Mouse (Mus musculus) G1E (cell line): Measurements from ENCODE around the gene Ctsl. TPM values are rescaled to one million over a fixed set of nuclear protein-coding genes. Genes with fewer than 3 reads are reported as not detected.

Source experiments
- ATAC-seq: 2 replicates; pipeline ENCODE4 v1.8.0; 2016; ENCODE audit warnings: mild to moderate bottlenecking; ENCODE audit not compliant: insufficient number of reproducible peaks, poor library complexity, low FRiP score, severe bottlenecking; ENCODE audit errors: extremely low read depth
- DNase-seq: peaks from one replicate; pipeline ENCODE4 v3.0.0; 2012; ENCODE audit warnings: low spot score
- H3K27me3 ChIP-seq: 2 replicates; pipeline ENCODE4 v1.6.1; 2012; ENCODE audit warnings: mild to moderate bottlenecking, low read length, inconsistent platforms; ENCODE audit not compliant: insufficient read depth
- H3K36me3 ChIP-seq: replicated peaks from 2 replicates; pipeline ENCODE3; 2012; ENCODE audit warnings: mild to moderate bottlenecking, inconsistent platforms
- H3K4me1 ChIP-seq: 2 replicates; pipeline ENCODE4 v1.6.1; 2012; ENCODE audit warnings: low read depth, low read length, inconsistent platforms, mixed read lengths; ENCODE audit not compliant: insufficient read depth
- H3K4me3 ChIP-seq: 2 replicates; pipeline ENCODE4 v1.5.1; 2012; ENCODE audit warnings: low read depth, mild to moderate bottlenecking, inconsistent platforms, low read length, moderate library complexity, mixed read lengths
- H3K9me3 ChIP-seq: replicated peaks from 2 replicates; pipeline ENCODE4 v1.6.1; 2012; ENCODE audit warnings: inconsistent platforms
- CTCF ChIP-seq: IDR thresholded peaks from 2 replicates; pipeline ENCODE4 v1.5.1; 2012; ENCODE audit warnings: low read depth, low read length, inconsistent platforms, mixed read lengths
- GATA1 ChIP-seq: IDR thresholded peaks from 2 replicates; pipeline ENCODE4 v1.6.1; 2012; ENCODE audit warnings: borderline replicate concordance, low read length, inconsistent platforms, mixed read lengths
- GATA2 ChIP-seq: IDR thresholded peaks from 2 replicates; pipeline ENCODE4 v1.6.1; 2012; ENCODE audit warnings: low read depth, low read length, inconsistent platforms, borderline replicate concordance
- POLR2AphosphoS5 ChIP-seq: IDR thresholded peaks from 2 replicates; pipeline ENCODE4 v1.6.1; 2012; ENCODE audit warnings: low read depth, low read length, inconsistent platforms; ENCODE audit not compliant: insufficient replicate concordance
- TAL1 ChIP-seq: conservative IDR thresholded peaks from 2 replicates; pipeline ENCODE4 v1.6.1; 2012; ENCODE audit warnings: low read depth, low read length, inconsistent platforms, mixed read lengths
- polyA plus RNA-seq: library from polyadenylated mRNA; stranded (reverse); fragments of >175 nt; gene quantifications from 2 replicates; pipeline ENCODE4 v1.2.3, GENCODE M21; 2012
- total RNA-seq, 2 experiments: library from RNA; stranded (forward) in 1 of 2; stranded (reverse) in 1 of 2; fragments of 200-1000 nt in 1 of 2; fragments of >200 nt in 1 of 2; fragmentation: Nextera tagmentation in 1 of 2; gene quantifications; 2 replicates each; pipeline ENCODE4 v1.2.3; 2014 to 2017

Gene Ctsl
- total and polyA plus RNA-seq, 3 experiments = 0.38 to 93.2 (median 34.8) TPM

DNA sequence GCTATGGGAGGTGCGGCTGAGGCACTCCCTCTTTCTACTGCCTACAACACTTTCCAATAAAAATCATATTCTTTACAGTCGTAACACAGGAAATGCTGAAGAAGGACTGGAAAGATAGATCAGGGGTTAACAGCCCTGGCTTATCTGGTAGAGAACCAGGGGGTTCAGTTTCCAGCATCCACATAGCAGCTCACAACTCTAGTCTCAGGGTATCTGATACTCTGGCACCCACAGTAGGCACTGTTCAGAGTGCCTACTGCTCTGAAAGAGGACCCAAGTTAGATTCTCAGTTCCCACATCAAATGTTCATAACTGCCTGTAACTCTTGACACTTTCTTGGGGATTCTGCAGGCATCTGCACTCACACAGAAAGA, 57.8 kb downstream of the Ctsl start:
- no peak for TF ChIP-seq TAL1
- TF ChIP-seq CTCF = no peak
- TF ChIP-seq GATA1 = no peak
- no peak for TF ChIP-seq GATA2
- TF ChIP-seq POLR2AphosphoS5 = no peak
- peaks cover 15% of the 10 kb centered on the region for H3K36me3 ChIP-seq
- peaks cover 27% of the 10 kb centered on the region for H3K4me1 ChIP-seq
- H3K4me3 ChIP-seq = peak overlapping the region; percentile 83; the same call in 1 of the 2 replicates
- H3K9me3 ChIP-seq = no peaks in the 10 kb centered on the region
- ATAC-seq (no peak), DNase-seq (no peak)
- no peaks in the 10 kb centered on the region for H3K27me3 ChIP-seq

DNA sequence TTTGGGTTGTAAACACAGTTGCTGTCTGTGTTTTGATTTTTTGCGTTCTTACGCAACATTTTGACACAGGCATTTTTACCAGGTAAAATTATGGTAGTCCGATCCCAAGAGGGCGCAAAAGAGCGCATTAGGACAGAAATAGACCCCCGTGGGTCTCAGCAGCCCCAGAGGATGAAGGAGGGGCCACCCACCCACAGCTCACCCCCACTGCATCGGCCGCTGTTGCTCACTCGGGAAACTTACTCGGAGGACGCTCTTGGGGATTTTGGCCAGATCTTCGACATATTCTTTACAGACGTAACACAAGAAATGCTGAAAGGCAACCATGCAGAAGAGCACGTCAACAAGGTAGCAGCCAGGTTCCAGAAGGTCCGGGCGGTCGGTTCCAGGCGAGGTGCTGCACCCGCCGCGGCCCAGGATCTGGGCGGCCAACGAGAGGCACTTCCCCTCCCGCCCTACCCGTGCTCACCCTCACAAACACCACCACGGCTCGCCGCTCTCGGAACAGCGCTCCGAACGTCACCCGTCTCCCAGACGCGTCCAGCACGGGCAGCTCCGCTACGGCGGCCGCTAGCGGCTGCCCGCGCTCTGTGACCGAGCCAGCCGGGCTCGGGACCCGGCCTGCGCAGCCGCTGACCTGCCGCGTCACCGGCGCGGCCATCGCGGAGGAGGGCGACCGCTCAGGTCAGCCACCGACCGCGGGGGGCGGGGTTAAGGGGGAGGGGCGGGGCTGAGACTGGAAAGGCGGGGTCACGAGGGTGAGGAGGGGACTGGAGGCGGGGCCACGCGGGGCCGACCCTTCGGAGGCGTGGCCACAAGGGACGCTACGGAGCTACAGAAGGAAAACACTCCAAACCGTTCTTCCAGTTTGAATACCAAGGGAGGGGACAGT, 58.4 kb downstream of the Ctsl start, which contains the start of gene Aaed1:
TSS of gene Aaed1 (minus strand) at position 687 of the 892 bp plus-strand sequence.
- TF ChIP-seq GATA1 (no peak), TAL1 (no peak), POLR2AphosphoS5 (no peak), CTCF (no peak), GATA2 (no peak)

DNA sequence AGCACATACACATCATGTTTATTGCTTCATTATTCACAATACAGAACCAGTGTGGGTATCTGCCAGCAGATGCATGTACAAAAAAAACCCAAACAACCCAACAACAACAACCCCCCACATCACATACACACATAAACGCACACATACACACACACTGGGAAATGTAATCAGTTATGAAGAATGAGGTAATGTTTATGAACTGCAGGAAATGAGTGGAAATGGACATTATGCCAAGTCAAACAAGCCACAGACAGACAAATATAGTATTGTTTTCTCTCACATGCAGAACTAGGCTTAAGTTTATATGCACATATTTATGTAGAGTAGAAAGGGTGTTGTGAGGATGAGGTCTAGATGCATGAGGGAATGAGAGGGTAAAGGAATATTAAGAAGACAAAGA, 59.4 kb downstream of the Ctsl start:
- peaks cover 37% of the 10 kb centered on the region for H3K4me1 ChIP-seq
- H3K9me3 ChIP-seq = no peaks in the 10 kb centered on the region
- no peak for DNase-seq
- ATAC-seq = no peak
- no peak for TF ChIP-seq POLR2AphosphoS5
- TF ChIP-seq CTCF = no peak
- no peak for TF ChIP-seq TAL1
- no peak for TF ChIP-seq GATA1
- no peak for TF ChIP-seq GATA2
- peaks cover 27% of the 10 kb centered on the region for H3K36me3 ChIP-seq
- no peak overlapping the region for H3K4me3 ChIP-seq
- no peaks in the 10 kb centered on the region for H3K27me3 ChIP-seq

More for the DNA sequence above, 58.4 kb downstream of the Ctsl start, which contains the start of gene Aaed1:
- H3K9me3 ChIP-seq = no peaks in the 10 kb centered on the region
- no peaks in the 10 kb centered on the region for H3K27me3 ChIP-seq
- peak; percentile 75 for ATAC-seq
- peak within 1 kb of the TSS; percentile 83 for H3K4me3 ChIP-seq
- H3K36me3 ChIP-seq = peaks cover 21% of the 10 kb centered on the region
- peak; percentile 81 for DNase-seq
- H3K4me1 ChIP-seq = peaks cover 32% of the 10 kb centered on the region

DNA sequence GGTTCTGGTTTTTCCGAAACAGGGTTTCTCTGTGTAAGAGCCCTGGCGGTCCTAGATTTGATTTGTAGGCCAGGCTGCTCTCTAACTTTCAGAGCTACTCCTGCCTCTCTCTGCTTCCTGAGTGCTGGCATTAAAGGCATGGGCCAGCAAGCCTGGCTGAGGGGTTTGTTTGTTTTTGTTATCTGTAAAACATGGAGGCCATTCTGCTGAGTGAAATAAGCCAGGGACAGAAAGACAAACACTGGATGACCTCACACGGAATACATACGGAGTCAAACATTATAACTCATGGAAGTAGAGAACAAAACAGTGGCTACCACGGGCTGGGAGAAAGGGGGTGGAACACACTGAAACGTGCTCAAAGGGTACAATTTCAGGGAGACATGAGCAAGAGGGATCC, 60.1 kb downstream of the Ctsl start:
- Histone ChIP-seq H3K9me3 (no peaks in the 10 kb centered on the region), H3K27me3 (no peaks in the 10 kb centered on the region), H3K4me3 (no peak overlapping the region), H3K36me3 (peaks cover 30% of the 10 kb centered on the region), H3K4me1 (peaks cover 37% of the 10 kb centered on the region)
- DNase-seq (no peak), ATAC-seq (no peak)
- TF ChIP-seq GATA2 = no peak
- no peak for TF ChIP-seq GATA1
- no peak for TF ChIP-seq POLR2AphosphoS5
- TF ChIP-seq TAL1 = no peak
- no peak for TF ChIP-seq CTCF

DNA sequence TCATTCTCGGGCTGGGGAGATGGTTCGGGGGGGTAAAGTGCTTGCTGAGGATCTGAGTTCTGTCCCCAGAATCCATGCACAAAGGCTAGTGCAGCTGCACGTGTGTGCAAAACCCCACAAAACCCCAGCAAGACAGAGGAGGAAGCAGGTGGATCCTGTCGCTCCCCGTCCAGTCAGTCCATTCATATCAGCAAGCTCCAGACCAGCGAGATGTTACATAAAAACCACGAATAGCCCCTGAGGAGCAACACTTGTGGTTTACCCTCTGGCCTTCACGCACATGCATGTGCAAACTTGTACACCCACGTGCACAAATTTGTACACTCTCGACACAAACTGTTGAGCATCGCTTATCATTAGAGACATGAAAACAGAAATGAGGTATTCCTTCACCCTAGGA, 60.8 kb downstream of the Ctsl start:
- peak; percentile 9; the same call in 1 of the 2 replicates for ATAC-seq
- Histone ChIP-seq H3K9me3 (no peaks in the 10 kb centered on the region), H3K4me1 (peaks cover 37% of the 10 kb centered on the region), H3K27me3 (no peaks in the 10 kb centered on the region), H3K36me3 (peaks cover 37% of the 10 kb centered on the region), H3K4me3 (no peak overlapping the region; the same call in 1 of the 2 replicates)
- DNase-seq = no peak
- TF ChIP-seq POLR2AphosphoS5 (no peak), CTCF (no peak), TAL1 (no peak), GATA1 (no peak), GATA2 (no peak)

Other genes starting within 250 kb of the Ctsl start
- not detected in 2 replicates for gene Slc35d2, start 241.5 kb downstream of the Ctsl start, total RNA-seq (2014; fragmentation: Nextera tagmentation)
- gene Slc35d2, start 241.5 kb downstream of the Ctsl start, total RNA-seq (2017) = 0.11 TPM in 1 of 2 replicates, not detected in the other
- gene Slc35d2, start 241.5 kb downstream of the Ctsl start, polyA plus RNA-seq = not detected in 2 replicates
- gene Zfp367, start 217.7 kb downstream of the Ctsl start, total RNA-seq (2014; fragmentation: Nextera tagmentation) = 37.2 and 38.6 TPM in 2 replicates
- 47.2 and 51.7 TPM in 2 replicates for gene Zfp367, start 217.7 kb downstream of the Ctsl start, total RNA-seq (2017)
- 6.6 and 7.0 TPM in 2 replicates for gene Zfp367, start 217.7 kb downstream of the Ctsl start, polyA plus RNA-seq
- gene Habp4, start 209.1 kb downstream of the Ctsl start, total RNA-seq (2014; fragmentation: Nextera tagmentation) = 22.0 and 34.1 TPM in 2 replicates
- 10.5 and 12.4 TPM in 2 replicates for gene Habp4, start 209.1 kb downstream of the Ctsl start, total RNA-seq (2017)
- 33.9 and 44.5 TPM in 2 replicates for gene Habp4, start 209.1 kb downstream of the Ctsl start, polyA plus RNA-seq
- 1.9 and 4.1 TPM in 2 replicates for gene Cdc14b, start 95.6 kb downstream of the Ctsl start, total RNA-seq (2014; fragmentation: Nextera tagmentation)
- 2.0 and 2.3 TPM in 2 replicates for gene Cdc14b, start 95.6 kb downstream of the Ctsl start, total RNA-seq (2017)
- gene Cdc14b, start 95.6 kb downstream of the Ctsl start, polyA plus RNA-seq = 0.09 and 0.13 TPM in 2 replicates
- 25.7 and 29.9 TPM in 2 replicates for gene Aaed1, start 58.2 kb downstream of the Ctsl start, total RNA-seq (2014; fragmentation: Nextera tagmentation)
- 15.9 and 16.0 TPM in 2 replicates for gene Aaed1, start 58.2 kb downstream of the Ctsl start, total RNA-seq (2017)
- gene Aaed1, start 58.2 kb downstream of the Ctsl start, polyA plus RNA-seq = 2.1 and 4.2 TPM in 2 replicates
- gene Cdk20, start 61.4 kb upstream of the Ctsl start, total RNA-seq (2014; fragmentation: Nextera tagmentation) = 0.23 and 1.0 TPM in 2 replicates
- 0.60 and 1.3 TPM in 2 replicates for gene Cdk20, start 61.4 kb upstream of the Ctsl start, total RNA-seq (2017)
- gene Cdk20, start 61.4 kb upstream of the Ctsl start, polyA plus RNA-seq = 1.7 and 2.0 TPM in 2 replicates
- not detected in 2 replicates for gene Fam240b, start 126.9 kb upstream of the Ctsl start, total RNA-seq (2014; fragmentation: Nextera tagmentation)
- not detected in 2 replicates for gene Fam240b, start 126.9 kb upstream of the Ctsl start, total RNA-seq (2017)
- not detected in 2 replicates for gene Fam240b, start 126.9 kb upstream of the Ctsl start, polyA plus RNA-seq